Mouse (Mus musculus): ENCODE measurements around the gene Nedd8.

The Nedd8 gene

DNA sequence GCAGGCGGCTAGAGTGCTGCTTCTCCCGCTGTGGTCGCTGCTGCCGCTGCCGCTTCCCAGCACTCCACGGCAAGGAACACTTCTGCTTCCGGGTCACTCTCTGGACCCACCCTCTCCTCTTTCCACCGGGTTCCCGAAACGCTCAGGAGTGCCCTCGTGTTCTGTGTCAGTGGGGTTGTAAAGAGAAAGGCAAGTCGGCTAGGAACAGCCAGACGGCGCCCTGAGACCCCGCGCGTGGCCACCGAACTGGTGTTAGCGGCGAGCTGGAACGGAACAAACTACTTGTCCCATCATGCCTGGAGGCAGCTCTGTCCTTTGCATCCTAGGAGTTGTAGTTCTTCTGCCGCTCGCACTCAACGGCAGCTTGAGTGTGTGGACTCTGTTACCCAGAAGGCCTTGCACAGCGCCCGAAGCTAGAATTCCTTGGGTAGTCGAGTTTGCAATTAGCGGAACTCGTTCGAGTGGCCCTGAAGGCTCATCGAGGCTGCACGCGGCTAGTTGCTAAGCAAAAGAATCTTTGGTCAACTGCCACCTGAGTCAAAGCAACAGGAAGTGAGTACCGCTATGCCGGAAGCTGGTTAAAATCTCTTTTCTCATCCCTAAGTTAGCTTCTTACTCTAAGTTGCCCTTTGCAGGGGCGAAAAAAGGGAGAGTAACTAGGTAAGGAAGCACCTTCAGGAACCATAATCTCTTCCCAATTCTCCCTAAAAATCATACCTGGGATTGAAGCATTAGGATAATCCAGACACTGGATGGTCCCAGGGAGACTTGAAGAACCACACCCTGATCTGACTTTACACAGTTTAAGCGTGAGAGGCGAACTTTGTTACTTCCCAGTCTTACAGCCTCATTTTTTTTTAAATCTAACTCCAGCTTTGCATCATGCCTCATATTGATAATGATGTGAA is at the start of gene Nedd8, which contains the start of gene Gmpr2:
TSS of gene Nedd8 (minus strand) at position 292 of the 908 bp plus-strand sequence.
TSS of gene Gmpr2 (plus strand) at position 109 of the 908 bp plus-strand sequence.
- DNase-seq (ENCODE audit: low spot score in 2 of 2) = peak; percentile 92 to 96

DNA sequence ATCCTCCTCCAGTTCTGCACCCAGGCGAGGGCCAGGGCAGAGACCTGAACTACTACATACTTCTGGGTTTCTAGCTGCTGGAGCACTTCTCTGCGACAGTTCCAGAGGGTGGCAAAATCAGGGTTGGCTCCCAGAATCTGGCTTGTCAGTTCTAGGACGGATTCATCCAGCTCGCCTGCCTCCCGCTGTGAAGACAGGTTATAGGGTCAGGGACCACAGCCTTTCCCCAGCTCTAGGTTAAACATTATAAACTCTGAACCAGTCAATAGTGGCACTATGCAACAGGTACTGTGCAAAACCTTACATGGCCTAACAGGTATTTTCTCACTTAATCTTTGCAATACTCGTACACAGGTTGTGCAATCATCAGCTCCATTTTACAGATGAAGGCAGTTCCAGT is 49.2 kb upstream of the Nedd8 start:
- DNase-seq (ENCODE audit: low spot score in 2 of 2) = no peak

DNA sequence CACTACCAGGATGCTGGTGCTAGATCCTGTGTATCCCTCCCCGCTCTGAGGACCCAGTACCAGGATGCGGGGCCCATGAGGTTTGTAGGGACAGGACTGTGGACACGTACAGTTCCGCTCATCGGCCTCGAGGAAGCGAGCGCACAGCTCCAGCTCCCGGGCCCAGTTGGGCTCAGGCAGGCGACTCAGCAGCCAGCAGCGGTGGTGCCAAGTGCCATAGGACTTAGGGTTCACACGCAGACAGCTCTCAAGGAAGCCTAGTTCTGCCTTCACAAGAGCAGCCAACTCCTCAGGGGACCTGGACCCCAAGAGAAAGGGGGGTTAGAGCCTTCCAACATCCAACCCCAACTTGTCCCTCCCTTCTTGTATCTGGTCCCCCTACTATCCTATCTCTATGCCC is 48.7 kb upstream of the Nedd8 start:
- DNase-seq (ENCODE audit: low spot score in 2 of 2) = no peak

- DNase-seq (ENCODE audit: low spot score in 2 of 2) = no peak
These were observed 47.8 kb upstream of the Nedd8 start for GRCm38 (mm10) chr14:55719737-55720136.

DNA sequence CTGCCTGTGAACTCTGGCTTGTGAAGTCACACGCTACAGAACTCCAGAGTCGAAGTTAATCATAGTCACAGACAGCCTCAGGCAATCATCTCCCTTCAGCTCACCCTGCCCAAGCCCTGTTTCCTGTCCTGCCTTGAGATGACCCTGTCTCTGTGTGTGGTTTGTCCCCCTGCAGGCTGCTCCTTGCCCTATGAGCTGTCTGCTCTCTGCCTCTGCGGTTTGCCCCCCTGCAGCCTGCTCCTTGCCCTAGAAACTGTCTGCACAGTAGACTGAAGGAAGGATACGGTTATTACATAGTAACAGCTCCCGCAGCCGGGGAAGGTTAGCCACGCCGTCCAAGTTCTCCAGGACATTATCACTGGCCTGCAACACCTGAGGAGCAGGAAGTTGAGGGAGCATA is 45.0 kb upstream of the Nedd8 start:
- no peak for DNase-seq (ENCODE audit: low spot score in 2 of 2)

- DNase-seq (ENCODE audit: low spot score in 2 of 2) = no peak
These were observed 44.3 kb upstream of the Nedd8 start for GRCm38 (mm10) chr14:55716271-55716670.

GRCm38 (mm10) chr14:55714893-55715292 is 43.0 kb upstream of the Nedd8 start:
- no peak for DNase-seq (ENCODE audit: low spot score in 2 of 2)

- DNase-seq (ENCODE audit: low spot score in 2 of 2) = no peak
These were observed 41.8 kb upstream of the Nedd8 start, which contains the start of gene Tgm1 for GRCm38 (mm10) chr14:55713729-55714122. Gene Tgm1, minus strand, starts transcription at chr14:55713926.

GRCm38 (mm10) chr14:55713007-55713728 is 41.2 kb upstream of the Nedd8 start:
- DNase-seq (ENCODE audit: low spot score in 2 of 2) = no peak

GRCm38 (mm10) chr14:55711786-55712185 is 39.9 kb upstream of the Nedd8 start:
- no peak for DNase-seq (ENCODE audit: low spot score in 2 of 2)

- DNase-seq (ENCODE audit: low spot score in 2 of 2) = no peak
These were observed 37.6 kb upstream of the Nedd8 start for GRCm38 (mm10) chr14:55709509-55709908.

GRCm38 (mm10) chr14:55707397-55707796 is 35.5 kb upstream of the Nedd8 start:
- DNase-seq (ENCODE audit: low spot score in 2 of 2) = no peak

DNA sequence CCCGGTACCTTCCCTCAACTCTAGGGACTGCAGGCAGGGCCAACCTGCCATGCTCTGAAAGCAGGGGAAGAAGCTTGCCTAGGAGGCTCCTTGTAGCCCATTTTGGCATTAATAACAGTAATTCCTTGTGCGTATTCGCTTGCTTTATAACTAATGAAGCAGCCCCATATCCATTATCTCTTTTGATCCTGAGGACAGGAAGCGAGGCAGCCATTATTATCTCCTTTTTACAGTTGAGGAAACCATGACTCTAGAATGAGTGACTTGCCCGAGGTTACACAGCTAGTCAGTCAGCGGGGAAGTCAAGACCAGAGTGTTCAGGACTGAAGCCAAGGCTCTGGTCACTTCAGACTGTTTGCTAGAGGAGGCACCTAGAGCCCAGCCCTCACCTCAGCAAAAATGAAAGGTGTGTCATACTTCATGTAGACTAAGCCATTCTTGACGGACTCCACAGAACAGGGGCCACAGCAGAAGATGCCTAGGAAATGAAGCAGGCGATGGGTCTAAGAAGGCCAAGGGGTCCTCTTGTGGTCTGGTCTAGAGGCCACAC is 34.2 kb upstream of the Nedd8 start:
- DNase-seq (ENCODE audit: low spot score in 2 of 2) = no peak

DNA sequence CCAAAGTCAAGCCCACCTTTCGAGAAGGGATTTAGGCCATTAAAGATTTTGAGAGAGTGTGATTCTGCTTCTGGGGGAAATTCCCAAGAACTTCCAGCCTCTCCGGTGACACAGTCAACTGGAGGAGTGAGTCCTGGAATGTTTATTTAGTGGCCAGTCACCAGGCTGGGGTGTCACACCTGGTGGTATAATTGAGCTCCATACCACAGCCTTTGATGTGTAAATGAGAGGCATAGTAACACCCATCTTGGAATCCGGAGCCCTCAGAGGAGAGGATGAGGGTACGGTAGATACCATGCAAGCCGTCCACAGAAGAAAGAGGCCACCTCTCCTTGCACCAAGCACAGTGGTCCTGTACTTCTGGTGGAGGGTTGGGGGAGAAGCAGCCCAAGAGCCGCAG is 30.8 kb upstream of the Nedd8 start:
- no peak for DNase-seq (ENCODE audit: low spot score in 2 of 2)

DNA sequence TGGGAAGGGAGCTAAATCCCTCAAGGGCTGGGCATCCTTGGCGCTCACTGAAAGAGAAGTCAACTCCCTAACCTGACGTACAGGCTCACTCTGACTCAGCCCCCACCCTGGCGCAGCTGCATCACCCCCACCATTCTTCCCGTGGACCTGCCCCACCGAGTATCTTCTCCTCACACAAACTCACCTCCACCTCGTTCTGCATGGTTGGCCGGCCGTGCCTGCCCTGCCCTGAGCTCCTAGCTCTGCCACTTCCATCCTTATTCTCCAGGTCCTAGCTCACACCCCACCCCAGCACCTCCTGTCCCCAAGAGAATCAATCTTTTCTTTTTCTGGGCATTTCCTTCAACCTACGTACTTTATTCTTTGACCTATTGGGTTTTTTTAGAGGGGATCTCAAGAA is 29.2 kb upstream of the Nedd8 start:
- no peak for DNase-seq (ENCODE audit: low spot score in 2 of 2)

- no peak for DNase-seq (ENCODE audit: low spot score in 2 of 2)
These were observed 25.3 kb upstream of the Nedd8 start for GRCm38 (mm10) chr14:55697226-55697625.

GRCm38 (mm10) chr14:55689433-55689832 is 17.5 kb upstream of the Nedd8 start:
- no peak for DNase-seq (ENCODE audit: low spot score in 2 of 2)

DNA sequence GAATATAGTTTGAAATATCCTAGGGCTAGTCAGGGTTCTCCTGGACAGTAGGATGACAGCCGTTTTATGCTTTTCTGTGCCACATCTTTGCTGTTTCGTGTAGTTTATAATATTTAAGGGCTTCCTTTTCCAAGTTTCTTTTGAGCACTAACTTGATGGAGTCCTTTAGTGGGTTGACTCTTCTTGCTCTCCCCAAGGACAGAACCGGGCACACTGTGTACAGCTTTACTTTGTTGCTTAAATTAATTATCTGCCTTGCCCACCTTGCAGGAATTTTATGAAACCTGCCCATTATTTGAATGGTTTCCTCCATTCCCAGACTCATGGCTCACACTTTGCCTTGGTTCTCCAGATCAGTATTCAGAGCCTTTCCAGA is 10.2 kb upstream of the Nedd8 start:
- no peak for DNase-seq (ENCODE audit: low spot score in 2 of 2)

DNA sequence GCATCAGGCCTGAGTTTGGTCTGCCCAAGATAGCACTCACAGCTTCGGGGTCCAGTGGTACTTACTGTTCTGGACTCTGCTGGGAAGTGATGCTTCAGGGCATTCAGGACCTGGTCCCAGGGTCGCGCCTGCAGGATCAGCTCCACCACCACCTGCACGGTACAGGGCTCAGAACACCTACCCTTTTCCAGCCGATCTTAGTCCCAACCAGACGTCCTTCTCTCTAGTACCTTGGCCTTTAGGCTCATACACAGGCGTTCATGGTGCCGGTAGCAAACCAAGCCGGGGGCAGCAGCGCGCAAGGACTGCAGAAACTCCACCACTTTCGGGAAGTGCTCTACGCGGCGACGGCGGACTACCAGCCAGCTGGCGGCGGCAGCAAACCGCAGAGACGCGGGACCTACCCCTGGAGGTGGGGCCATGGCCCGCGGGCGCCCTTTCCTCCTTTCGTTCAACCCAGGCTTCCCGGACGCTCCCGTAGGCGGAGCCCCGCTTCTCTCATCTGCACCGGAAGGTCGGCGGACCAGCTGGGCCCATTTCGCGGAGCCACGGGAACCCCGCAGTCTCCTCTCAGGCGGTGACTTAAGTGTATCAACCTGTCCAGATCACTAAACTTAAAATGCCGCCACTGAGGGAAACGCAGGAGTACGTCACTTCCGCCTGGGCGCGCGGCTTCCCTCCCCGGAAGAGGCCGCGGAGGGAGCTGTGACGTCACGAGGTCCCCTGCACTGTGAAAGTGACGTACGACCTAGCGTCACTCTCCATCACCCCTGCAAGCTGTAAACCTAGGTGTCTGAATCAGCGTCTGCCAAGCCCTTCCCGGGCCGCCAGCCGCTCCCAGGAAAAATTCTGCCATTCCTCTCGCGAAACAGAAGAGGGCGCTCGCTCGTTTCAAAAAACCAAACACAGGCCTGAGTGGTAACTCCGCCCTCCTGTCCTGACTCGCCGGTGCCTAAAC is 9.5 kb upstream of the Nedd8 start, which contains the start of gene Tinf2:
TSS of gene Tinf2 (minus strand) at position 661 of the 958 bp plus-strand sequence.
- peak; percentile 94 to 98 for DNase-seq (ENCODE audit: low spot score in 2 of 2)

- DNase-seq (ENCODE audit: low spot score in 2 of 2) = no peak
These were observed 5.7 kb upstream of the Nedd8 start for GRCm38 (mm10) chr14:55677615-55678014.

GRCm38 (mm10) chr14:55672741-55673060 is 777 bp upstream of the Nedd8 start:
- no peak for DNase-seq (ENCODE audit: low spot score in 2 of 2)

- DNase-seq (ENCODE audit: low spot score in 2 of 2) = no peak
These were observed 465 bp downstream of the Nedd8 start for GRCm38 (mm10) chr14:55671486-55671832.
